Mouse (Mus musculus) ovary, postnatal 10 days (tissue): ENCODE results near the gene Elmo3.

Experiments used
- DNase-seq: peaks from one replicate; pipeline ENCODE4 v3.0.0; 2022; ENCODE audit warnings: low spot score

The Elmo3 gene

DNA sequence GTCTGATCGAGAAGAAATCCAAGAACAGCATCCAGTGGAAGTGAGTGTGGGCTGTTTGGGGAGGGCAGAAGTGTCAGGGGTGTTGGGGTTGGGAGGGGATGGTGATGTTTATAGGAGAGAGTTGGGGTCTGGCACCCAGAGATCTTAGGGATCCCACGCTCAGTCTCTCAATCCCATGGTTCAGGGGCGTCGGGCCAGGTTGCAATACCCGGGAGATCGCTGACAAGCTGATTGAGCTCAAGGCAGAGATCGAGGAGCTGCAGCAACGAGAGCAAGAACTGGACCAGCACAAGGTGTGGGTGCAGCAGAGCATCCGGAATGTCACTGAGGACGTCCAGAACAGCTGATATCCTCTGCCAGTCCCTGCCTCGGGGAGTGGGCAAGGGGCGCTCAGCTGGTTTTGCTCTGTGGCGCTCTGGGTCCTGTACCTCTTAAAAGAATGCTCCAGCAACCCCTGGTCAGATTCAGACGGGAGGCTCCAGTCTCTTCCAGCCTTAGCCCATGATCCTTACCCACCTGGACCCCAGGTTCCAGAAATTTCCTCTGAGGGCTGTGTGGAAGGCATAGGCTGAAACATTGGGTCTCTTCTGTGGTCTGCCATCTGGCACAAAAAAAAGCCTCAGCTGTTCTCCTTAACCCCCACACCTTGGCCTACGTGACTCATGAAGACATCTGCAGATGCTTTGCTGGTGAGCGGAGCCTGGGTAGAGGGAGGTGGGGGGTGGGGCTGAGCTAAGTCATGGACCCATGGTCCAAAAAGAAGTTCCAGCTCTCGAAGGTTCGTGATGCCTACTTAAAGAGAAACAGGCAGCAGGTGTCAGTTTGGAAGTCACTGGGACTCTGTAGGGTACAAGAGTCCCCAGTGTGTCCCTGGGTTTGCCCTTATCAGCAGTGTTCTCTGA is 6.8 kb upstream of the Elmo3 start:
- no peak for DNase-seq

DNA sequence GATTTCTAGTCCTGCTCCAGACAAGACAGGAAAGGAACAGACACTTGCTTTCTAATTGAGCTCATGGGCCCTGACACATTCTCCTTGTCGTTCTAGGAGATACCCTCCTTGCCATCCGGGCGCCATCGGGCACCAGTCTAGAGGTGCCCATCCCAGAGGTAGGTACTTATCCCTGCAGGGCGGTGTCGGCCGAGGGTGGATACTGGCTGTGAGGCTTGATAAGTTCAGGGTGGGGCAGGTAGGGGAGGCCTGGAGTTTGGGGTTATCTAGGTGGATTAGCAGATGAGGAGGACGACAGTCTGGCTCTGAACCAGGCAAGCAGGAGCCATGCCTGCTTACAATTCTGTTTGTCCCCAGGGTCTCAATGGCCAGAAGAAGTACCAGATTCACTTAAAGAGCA is 5.4 kb upstream of the Elmo3 start:
- DNase-seq: no peak

DNA sequence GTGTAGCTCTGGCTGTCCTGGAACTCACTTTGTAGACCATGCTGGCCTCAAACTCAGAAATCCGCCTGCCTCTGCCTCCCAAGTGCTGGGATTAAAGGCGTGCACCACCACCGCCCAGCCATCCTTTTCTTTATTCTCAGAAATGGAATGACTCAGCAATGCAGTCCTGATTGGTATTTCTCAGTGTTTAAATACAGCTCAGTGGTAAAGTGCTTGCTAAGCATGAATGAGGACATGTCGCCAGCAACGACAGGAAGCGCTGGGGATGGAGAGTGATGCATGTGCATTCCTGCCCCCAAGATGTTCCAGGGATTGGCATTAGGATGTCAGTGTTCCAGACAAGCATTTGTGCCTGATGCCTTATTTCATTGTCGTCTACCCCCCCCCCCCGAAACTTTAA is 2.0 kb upstream of the Elmo3 start:
- no peak for DNase-seq

DNA sequence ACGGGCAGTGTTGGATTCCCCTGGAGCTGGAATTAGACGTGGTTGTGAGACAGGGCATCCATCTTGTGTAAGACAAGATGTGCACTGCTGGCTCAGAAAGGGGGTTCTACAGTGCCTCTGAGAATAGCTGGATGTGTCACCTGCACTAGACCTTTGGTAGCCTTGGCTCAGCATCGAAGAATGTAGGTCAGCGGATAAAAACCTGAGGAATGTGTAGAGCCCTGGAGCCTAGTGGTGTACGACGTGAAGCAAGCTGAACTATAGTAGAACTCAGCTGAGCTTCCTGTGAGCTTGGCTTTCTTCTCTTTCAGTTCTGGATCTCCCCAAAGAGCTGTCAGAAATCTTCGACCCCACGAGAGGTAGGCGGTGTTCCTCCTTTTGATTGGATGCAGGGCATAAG is 1.5 kb upstream of the Elmo3 start:
- DNase-seq: no peak

DNA sequence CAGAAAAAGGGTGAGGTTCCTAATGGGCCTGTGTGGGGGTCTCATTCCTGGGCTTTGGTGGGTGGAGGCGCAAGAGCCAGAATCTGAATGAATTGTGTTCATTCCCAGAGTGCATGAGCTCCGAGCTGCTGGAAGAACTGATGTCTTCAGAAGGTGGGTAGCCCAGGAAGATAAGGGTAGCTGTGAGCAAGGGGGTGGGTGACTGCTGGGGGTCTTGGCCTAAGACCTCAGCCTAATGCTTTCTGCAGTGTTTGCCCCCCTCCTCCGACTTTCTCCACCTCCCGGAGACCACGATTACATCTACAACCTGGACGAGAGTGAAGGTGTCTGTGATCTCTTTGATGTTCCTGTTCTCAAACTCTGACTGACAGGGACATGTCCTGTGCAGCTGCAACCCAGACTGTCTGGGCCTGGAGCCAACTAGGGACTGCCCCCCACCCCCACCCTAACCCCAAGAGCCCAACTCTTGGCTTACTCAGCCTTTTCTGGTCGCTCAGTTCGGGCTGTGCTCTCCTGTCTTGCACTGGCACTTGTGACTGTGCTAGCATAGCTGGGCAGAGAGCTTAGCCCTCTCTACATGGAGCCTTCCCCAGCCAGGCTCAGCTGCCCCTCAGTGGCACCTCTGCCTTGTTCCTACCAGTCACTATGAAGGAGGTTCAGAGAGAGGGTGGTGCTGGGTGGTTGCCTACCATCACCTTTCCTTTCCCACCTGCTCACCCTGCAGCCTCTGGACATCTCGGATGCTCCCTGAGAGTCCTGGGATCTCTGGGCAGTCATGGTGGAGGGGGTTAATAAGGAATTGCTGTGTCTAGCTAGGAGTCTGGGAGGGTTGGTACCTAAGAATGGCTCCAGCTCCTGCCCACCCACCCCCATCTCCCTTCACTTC is 833 bp upstream of the Elmo3 start:
- DNase-seq: no peak

DNA sequence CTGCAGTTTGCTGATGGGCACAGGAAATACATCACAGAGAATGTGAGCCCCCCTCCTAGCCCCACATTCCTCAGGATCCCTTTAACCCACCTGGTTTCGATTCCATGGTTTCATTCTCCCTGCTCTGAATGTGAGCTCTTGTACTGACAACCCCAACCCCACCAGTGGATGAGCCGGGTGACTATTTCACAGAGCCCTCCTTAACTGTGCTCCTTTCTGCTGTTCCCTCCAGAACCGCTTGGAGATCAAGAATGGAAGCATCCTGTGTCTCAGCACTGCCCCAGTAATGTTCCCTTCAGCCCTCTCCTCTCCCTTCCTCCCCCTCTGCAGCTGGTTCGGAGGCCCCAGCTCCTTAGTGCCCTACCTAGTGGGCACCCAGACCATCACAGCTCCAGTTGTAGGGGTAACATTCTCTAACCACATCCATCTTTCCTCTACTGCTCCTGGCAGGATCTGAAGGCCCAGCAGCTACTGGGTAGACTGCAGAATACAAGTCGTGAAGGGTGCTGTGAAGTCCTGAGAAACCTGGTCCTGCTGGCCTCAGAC is 818 bp downstream of the Elmo3 start:
- no peak for DNase-seq

DNA sequence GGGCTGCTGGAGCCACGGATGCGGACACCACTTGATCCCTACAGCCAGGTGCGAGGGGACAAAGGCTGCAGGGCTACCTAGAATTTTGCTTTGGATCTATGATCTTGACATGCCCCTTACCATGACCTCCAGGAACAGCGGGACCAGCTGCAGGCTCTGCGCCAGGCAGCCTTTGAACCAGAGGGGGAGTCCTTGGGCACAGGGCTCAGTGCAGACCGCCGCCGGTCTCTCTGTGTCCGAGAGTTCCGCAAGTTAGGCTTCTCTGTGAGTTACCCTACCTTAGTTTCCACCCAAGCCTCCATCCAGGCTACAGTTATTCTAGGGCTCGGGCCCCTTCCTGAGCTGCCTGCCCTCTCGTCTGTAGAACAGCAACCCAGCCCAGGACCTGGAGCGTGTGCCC is 2.3 kb downstream of the Elmo3 start:
- no peak for DNase-seq

DNA sequence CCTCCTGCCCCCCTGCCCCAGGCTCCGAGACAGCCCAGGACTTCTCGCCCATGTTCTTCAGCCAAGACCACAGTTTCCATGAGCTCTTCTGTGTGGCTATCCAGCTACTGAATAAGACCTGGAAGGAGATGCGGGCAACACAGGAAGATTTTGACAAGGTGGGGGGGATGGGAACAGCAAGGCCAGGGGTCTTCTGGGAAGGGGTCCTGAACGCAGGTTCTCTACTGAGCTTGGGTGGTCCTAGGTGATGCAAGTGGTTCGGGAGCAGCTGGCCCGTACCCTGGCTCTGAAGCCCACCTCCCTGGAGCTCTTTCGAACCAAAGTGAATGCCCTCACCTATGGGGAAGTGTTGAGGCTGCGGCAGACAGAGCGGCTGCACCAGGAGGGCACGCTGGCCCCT is 3.0 kb downstream of the Elmo3 start:
- no peak for DNase-seq

DNA sequence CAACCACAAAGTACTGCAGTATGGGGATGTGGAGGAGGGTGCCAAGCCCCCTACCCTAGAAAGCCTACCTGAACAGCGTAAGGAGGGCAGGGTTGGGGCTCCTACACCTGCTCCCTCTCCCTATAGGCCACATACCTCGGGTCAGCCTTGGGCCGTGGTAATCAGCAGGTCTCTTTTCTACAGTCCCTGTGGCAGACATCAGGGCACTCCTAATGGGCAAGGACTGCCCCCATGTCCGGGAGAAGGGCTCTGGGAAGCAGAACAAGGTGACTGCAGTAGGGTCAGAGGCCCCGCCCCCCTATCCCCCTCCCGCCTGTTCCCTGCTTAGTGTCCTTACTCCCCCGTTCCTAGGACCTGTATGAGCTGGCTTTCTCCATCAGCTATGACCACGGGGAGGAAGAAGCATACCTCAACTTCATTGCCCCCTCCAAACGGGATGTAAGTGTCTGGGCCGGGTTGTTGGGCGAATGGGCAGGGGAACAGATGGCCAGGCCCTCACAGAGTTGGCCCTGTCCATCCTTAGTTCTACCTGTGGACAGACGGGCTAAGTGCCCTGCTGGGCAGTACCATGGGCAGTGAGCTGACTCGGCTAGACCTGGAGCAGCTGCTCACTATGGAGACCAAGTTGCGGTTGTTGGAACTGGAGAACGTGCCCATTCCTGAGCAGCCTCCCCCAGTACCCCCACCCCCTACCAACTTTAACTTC is 3.9 kb downstream of the Elmo3 start:
- DNase-seq: no peak

DNA sequence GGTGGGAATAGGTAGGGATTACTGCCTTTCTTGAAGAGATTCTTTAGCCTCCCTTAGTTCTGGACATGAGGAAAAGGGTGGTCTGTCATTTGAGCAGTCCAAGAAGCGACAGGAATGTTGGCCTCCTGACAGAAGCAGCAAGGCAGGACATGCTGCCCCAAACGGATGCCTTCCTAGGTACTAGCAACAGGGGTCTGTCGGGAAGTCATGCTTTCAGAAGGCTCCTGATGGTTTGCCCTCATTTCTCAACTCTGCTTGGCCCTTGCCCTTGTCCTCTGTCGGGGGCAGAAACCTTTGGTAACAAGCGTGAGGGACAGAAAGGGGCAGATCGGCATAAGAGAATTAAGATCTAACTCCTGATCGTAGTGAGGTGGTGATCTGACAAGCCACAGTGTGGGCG is 4.7 kb downstream of the Elmo3 start:
- no peak for DNase-seq

DNA sequence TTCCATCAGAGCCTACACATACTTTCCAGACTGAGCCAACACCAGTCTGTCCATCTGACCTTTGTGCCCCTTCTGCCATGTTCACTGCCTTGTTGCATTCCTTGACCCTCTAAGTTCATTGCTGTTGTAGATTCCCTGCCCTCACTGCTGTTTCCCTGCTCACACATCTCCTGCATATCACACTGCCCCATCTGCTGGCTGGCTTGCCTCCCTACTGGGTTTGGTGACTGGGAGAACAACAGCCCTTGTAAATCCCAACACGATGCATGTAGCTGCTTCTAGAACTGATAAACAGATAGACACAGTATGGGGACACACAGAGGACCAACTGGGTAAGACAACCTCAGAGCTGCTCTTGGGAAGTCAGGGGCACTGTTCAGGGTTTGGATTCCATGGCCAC is 6.3 kb downstream of the Elmo3 start:
- DNase-seq: no peak

DNA sequence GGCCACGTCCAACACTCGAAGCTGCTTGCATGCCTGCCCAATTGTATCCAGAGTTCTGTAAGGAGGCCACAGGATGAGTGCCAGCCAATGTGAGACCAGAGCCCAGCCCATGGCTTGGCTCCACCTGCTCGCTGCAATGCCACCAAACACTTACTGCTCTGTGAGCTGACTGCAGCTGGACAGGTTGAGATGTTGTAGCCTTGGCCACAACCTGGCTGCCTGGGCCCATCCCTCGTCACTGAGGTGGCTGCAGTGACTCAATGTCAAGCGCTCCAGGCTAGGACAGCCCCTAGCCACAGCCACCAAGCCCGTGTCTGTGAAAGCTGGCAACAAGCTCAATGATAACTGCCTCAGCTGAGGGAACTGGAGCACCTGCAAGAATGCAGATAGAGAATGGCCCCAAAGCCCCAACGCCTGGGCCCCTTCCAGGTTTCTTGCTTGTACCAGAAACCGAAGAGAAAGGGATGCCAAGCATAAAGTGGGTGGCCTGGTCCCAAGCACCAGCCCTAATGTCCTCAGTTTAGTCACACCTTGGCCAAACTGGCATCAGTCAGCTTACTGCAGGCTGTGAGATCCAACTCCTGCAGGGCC is 7.6 kb downstream of the Elmo3 start:
- DNase-seq: no peak

DNA sequence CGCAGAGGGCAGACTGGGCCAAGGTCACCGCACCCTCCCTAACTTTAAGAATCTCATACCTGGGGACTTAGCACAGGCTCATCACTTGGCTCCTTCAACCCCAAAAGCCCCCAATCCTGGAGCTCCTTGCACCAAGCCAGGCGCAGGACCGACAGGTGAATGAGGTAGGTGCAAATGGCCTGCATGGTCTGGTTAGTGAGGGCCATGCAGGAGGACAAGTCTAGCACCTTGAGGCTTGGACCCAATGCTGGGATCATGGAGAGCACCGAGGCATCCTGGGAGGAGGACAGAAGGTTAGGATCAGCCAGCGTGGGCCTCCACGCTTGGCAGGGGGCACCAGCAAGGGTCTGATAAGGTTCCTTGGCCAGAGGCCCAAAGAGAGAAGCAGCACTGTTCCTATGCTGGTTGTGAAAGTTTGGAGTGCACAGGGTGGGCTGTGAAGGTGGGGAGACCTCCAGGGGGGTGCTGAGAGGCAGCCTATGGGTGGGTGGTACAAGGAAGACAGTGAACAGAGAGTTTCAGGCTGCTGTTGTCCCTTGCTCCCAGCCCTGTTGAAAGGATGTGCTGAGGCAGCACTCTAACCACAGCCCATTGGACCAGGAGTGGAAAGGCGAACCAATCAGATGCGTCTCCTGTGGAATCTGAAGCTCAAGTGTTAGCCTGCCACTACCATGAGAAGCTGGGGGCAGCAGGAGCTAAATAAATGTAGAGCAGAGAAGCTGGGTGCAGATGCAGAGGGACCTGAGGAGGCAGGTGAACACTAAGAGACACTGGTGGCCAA is 8.4 kb downstream of the Elmo3 start:
- DNase-seq: no peak

DNA sequence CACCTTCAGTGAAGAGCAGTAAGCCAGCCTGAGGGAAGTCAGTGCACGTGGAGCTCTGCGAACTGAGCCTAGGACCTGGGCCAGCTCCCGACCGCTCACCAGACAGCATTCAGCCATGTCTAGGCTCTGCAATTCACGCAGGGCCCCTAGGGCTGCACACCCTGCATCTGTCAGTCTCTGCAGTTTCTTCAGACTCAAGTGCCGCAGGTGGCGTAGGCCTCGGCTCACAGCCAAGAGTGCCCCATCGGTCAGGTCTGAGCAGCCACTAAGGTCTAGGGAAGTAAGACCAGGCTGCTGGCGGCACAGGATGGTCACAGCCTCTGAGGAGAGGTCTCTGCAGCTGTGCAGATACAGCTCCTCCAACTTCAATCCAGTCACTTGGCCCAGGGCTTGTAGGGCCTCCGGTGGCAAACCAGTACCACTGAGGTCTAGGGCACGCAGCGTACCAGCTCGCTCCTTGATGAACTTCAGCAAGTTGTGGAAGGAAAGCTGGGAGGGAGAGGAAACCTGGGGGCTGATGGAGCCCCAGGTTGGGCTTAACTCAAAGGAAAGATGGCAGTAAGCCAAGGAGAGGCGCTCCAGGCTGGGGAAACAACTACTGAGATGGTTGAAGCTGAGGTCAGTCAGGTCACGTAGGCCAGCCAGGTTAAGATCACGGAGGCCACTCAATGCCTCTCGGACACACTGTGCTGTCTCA is 9.8 kb downstream of the Elmo3 start:
- no peak for DNase-seq

DNA sequence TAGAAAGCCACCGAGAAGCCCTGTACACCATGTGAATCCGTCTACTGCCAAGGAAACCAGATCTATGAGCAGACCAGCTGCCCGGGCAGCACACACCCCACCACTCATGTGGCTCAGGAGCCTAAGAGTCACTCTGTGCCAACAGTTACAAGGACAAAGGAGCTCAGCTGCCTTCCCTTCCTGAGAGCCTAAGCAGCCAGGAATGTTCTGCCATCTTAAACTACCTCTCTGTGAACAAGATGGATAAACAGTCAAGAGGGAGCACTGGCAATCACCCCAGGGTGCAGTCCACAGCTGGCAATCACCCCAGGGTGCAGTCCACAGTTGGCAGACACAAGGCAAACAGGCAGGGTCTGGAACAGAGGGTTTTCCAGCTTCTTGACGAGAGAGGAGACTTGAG is 12.5 kb downstream of the Elmo3 start:
- DNase-seq: no peak

DNA sequence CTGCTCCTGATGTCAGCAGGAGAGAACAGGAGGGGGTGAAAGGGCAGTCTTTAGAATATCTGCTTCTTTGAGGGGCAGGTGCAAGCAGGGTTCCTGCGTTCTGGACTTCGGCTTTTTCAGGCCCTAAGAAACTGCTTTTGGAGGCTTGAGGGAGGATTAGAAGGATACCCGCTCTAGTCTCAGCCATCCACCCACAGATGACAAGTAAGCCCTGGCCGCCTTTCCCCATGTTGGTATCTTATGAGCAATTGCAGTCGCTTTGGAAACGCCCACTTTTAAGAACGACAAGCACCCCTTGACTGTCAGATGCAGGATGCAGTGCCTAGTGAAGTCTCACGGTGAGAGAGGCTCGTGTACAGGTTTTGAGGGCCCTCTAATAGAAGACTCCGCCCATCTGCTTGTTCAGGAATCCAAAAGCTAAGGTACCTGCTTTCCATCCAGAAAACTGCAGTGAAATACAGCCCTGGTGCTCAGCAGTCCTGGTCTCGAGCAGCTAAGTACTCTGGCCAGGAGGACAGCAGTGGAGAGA is 13.3 kb downstream of the Elmo3 start:
- no peak for DNase-seq

DNA sequence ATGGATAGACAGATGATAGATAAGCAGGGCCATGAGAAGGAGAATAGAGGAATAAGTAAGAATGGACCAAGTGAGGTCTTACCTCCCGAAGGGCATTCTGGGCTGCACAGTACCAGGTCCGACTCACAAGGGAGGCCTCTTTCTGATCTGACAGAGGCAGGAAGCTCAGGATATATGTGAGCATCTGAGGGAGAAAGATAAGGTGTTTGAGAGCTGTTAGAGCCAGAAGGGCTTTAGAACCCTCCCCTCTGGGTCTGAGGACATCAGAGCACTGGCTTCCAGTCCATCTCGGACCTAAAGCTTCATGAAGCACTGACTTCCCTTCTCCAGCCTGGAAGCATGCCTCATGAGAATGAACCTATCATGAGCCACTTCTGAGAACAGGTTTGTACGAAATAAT is 17.8 kb downstream of the Elmo3 start:
- DNase-seq: no peak

DNA sequence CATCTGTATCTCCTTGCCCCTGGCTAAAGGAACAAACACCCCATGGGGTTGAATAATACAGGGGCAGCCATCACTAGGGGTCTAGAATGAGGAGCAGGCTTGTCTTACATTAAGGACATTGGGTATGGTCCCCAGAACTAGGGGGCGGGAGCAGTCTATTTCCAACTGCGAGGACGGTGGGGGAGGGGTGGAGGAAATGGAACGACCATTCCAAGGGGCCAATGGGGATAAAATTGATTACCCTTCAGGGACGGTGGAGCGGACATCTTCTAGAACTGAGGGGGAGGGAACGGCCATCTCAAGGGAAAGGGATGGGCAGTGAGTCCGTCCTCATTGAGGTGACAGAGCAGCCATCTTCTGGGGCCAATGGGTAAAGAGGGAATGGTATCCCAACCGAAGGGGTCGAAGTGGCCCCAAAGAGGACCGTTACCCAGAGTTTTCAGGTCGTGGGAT is 20.3 kb downstream of the Elmo3 start:
- no peak for DNase-seq

DNA sequence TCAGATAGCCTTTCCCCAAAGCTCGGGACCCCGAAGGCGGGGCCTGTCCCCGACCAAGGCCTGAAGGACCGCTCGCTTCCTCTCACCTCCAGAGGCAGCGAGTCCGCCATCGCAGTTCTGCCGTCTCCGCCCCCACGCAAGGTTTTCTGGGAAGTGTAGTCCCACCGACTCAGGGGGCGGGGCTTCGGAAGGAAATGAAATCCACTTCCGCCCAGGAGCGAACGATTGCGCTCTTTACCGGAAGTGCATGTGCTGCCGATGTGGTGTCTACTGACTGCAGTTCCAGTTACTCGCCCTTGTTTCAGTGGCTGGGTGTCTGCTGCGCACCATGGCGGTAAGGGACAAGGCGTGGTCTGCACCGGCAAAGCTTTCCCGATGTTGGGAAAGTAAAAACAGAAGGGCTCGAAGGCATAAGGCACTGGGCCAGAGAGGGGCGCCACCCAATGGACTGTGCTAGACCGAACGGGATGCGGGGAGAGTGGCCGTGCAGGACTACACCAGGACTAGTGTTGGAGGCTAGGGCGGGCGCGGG is 20.8 kb downstream of the Elmo3 start, which contains the start of the genes Lrrc29 and Tmem208:
Gene Lrrc29 (minus strand): TSS at position 138 of the 532 bp plus-strand sequence.
Gene Tmem208 (plus strand): TSS at position 214 of the 532 bp plus-strand sequence.
- DNase-seq: peak; percentile 91

DNA sequence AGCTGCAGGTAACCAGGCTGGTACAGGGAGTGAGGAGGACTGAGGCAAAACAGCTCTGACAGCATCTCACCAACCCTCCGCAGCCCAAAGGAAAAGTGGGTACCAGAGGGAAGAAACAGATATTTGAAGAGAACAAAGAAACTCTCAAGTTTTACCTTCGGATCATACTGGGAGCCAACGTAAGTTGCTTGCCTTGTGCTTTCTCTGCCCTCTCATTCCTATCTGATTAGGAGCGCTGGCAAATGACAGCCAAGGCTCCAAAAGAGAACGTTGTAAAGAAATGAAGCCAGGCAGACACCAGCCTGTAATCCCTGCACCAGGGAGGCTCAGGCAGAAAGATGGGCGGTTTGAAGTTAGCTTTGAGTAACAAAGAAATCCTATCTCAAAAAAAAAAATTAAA is 21.6 kb downstream of the Elmo3 start:
- no peak for DNase-seq
